ENCODE assay signal across 16 mouse cellular contexts in the genomic region with DNA sequence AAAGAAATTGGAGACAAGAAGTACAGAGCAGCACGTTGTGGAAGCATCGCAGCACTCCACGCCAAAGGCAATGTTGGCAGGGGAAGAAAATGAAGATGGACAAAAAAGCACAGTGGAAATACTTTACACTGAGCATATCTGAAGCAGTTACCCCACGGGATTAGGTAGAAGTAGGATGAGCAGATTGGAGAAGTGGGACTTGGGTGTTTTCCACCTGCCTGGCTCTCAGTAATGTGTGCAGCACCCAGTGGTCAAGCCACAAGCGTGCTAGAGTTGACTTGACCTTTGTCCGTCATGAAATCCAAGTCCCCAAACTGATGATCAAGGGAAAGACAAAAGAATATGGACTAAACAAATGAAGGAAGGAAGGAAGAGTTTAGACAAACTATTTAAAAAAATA.
"Had no signal": no experiment of that assay in that cellular context is flagged by ENCODE, and none has a peak within 500 bp of the region (broad histone marks: within the 10 kb centered on the region; RNA-seq: fewer than 3 reads in every experiment).

No protein-coding gene starts in this region.

- H3K4me3 ChIP-seq: neural tube, embryonic 13.5 days; neural tube, embryonic 15.5 days; stomach, embryonic 15.5 days had no signal

- H3K9me3 ChIP-seq: neural tube, embryonic 13.5 days; neural tube, embryonic 15.5 days; stomach, embryonic 15.5 days had no signal

- H3K9ac ChIP-seq: neural tube, embryonic 13.5 days; neural tube, embryonic 15.5 days; stomach, embryonic 15.5 days had no signal

- H3K36me3 ChIP-seq: neural tube, embryonic 13.5 days; neural tube, embryonic 15.5 days; stomach, embryonic 15.5 days had no signal

- H3K4me1 ChIP-seq: neural tube, embryonic 13.5 days; neural tube, embryonic 15.5 days; stomach, embryonic 15.5 days had no signal

- H3K4me2 ChIP-seq: neural tube, embryonic 13.5 days; neural tube, embryonic 15.5 days; stomach, embryonic 15.5 days had no signal

- H3K27me3 ChIP-seq: neural tube, embryonic 13.5 days; neural tube, embryonic 15.5 days; stomach, embryonic 15.5 days had no signal

- DNase-seq: retina, postnatal 1 day; right cerebral cortex, adult 18-20 months; right cerebral cortex, postnatal 14 days; right cerebral cortex, postnatal 25 days; right cerebral cortex, postnatal 4 days; spleen, adult 18-20 months; thymus, adult 18-20 months; thymus, adult 2 months; thymus, postnatal 14 days; thymus, postnatal 25 days; thymus, postnatal 36 days; thymus, postnatal 4 days had no signal

- H3K27ac ChIP-seq: neural tube, embryonic 13.5 days; neural tube, embryonic 15.5 days; stomach, embryonic 15.5 days; stomach, postnatal 0 days had no signal
